Mouse (Mus musculus) liver, embryonic 16.5 days (tissue): ENCODE results near the gene Cbln3. TPM values are rescaled to one million over a fixed set of nuclear protein-coding genes. Genes with fewer than 3 reads are reported as not detected.

Experiments used
- ATAC-seq: fragments of 200-750 bp; cut with Nextera tagmentation; 2 replicates; pipeline ENCODE4 v1.8.0; 2017; ENCODE audit warnings: low read depth, mild to moderate bottlenecking, moderate number of reproducible peaks, moderate library complexity
- H3K27ac ChIP-seq: fragments of 300-500 bp; sonication (generic); 2 replicates; pipeline ENCODE4 v1.5.1; 2014; ENCODE audit warnings: mild to moderate bottlenecking, low read length
- H3K27me3 ChIP-seq: fragments of 300-500 bp; sonication (generic); 2 replicates; pipeline ENCODE4 v1.6.1; 2014; ENCODE audit warnings: low read depth, low read length, mixed read lengths; ENCODE audit not compliant: control insufficient read depth, insufficient read depth
- H3K36me3 ChIP-seq: fragments of 300-500 bp; sonication (generic); 2 replicates; pipeline ENCODE4 v1.6.1; 2014; ENCODE audit warnings: mild to moderate bottlenecking; ENCODE audit not compliant: control insufficient read depth, insufficient read depth
- H3K4me1 ChIP-seq: fragments of 300-500 bp; sonication (generic); 2 replicates; pipeline ENCODE4 v1.6.1; 2014; ENCODE audit warnings: low read depth, low read length, mixed read lengths; ENCODE audit not compliant: control insufficient read depth
- H3K4me2 ChIP-seq: fragments of 300-500 bp; sonication (generic); 2 replicates; pipeline ENCODE4 v1.6.1; 2014; ENCODE audit warnings: low read depth, low read length, mixed read lengths
- H3K4me3 ChIP-seq: fragments of 300-500 bp; sonication (generic); 2 replicates; pipeline ENCODE4 v1.5.1; 2014; ENCODE audit warnings: low read depth, mild to moderate bottlenecking, low read length
- H3K9ac ChIP-seq: fragments of 300-500 bp; sonication (generic); 2 replicates; pipeline ENCODE4 v1.6.1; 2014; ENCODE audit warnings: low read depth, low read length
- H3K9me3 ChIP-seq: fragments of 300-500 bp; sonication (generic); replicated peaks from 2 replicates; pipeline ENCODE4 v1.6.1; 2016; ENCODE audit warnings: low read length; ENCODE audit not compliant: control insufficient read depth
- WGBS: fragments of 180-500 bp; shearing (Covaris S2); extraction: QIAGEN DNeasy Blood & Tissue Kit; methylation state at CpG from one replicate; pipeline ENCODE4 v1.1.7; 2014; ENCODE audit not compliant: insufficient replicate concordance; 5-methylcytosine and 5-hydroxymethylcytosine counted together
- polyA plus RNA-seq: library from polyadenylated mRNA; unstranded; fragments of >200 nt; fragmentation: Nextera tagmentation; extraction: Ambion mirVana; gene quantifications from 2 replicates; pipeline ENCODE4 v1.2.1, GENCODE M21; 2015

Cbln3 gene
- polyA plus RNA-seq, 1 experiment from 2014 or later: 0.26 TPM

GRCm38 (mm10) chr14:55883663-55884062 lies 529 bp downstream of the Cbln3 start:
- H3K9me3 ChIP-seq: no peaks in the 10 kb centered on the region
- peaks cover 43% of the 10 kb centered on the region for H3K4me1 ChIP-seq

GRCm38 (mm10) chr14:55883149-55883661 lies 987 bp downstream of the Cbln3 start:
- H3K36me3 ChIP-seq: peaks cover 11% of the 10 kb centered on the region
- no peak overlapping the region for H3K4me3 ChIP-seq
- 83% methylated on average over 13 of the region's 13 CpGs for WGBS
- H3K27me3 ChIP-seq: no peaks in the 10 kb centered on the region
- no peak for ATAC-seq
- H3K27ac ChIP-seq: peak overlapping the region; percentile 78; the same call in 1 of the 2 replicates
- H3K4me2 ChIP-seq: no peak overlapping the region
- H3K9ac ChIP-seq: no peak overlapping the region
- peaks cover 43% of the 10 kb centered on the region for H3K4me1 ChIP-seq
- H3K9me3 ChIP-seq: no peaks in the 10 kb centered on the region

More at GRCm38 (mm10) chr14:55883663-55884062, 529 bp downstream of the Cbln3 start:
- Histone ChIP-seq H3K27ac (peak overlapping the region; percentile 0; the same call in 1 of the 2 replicates), H3K4me2 (no peak overlapping the region), H3K27me3 (no peaks in the 10 kb centered on the region), H3K9ac (no peak overlapping the region), H3K36me3 (peaks cover 16% of the 10 kb centered on the region), H3K4me3 (no peak overlapping the region)
- 74% methylated on average over 12 of the region's 12 CpGs for WGBS
- ATAC-seq: no peak

GRCm38 (mm10) chr14:55882171-55882641 lies 2.0 kb downstream of the Cbln3 start:
- Histone ChIP-seq H3K4me1 (peaks cover 43% of the 10 kb centered on the region), H3K4me2 (no peak overlapping the region), H3K27me3 (no peaks in the 10 kb centered on the region), H3K4me3 (no peak overlapping the region), H3K27ac (peak overlapping the region; percentile 78), H3K9ac (no peak overlapping the region), H3K9me3 (no peaks in the 10 kb centered on the region), H3K36me3 (peaks cover 2% of the 10 kb centered on the region)
- ATAC-seq: peak; percentile 70
- 48% methylated on average over 6 of the region's 6 CpGs for WGBS

GRCm38 (mm10) chr14:55880982-55881381 lies 3.2 kb downstream of the Cbln3 start:
- no peak overlapping the region for H3K4me3 ChIP-seq
- H3K4me2 ChIP-seq: no peak overlapping the region
- no peaks in the 10 kb centered on the region for H3K36me3 ChIP-seq
- H3K27ac ChIP-seq: no peak overlapping the region
- H3K9ac ChIP-seq: no peak overlapping the region
- no peak for ATAC-seq
- peaks cover 1% of the 10 kb centered on the region; the same call in 1 of the 2 replicates for H3K27me3 ChIP-seq
- peaks cover 33% of the 10 kb centered on the region for H3K4me1 ChIP-seq
- H3K9me3 ChIP-seq: no peaks in the 10 kb centered on the region
- 36% methylated on average over 8 of the region's 8 CpGs for WGBS

GRCm38 (mm10) chr14:55879623-55880022 lies 4.6 kb downstream of the Cbln3 start:
- H3K9me3 ChIP-seq: no peaks in the 10 kb centered on the region
- peaks cover 3% of the 10 kb centered on the region; the same call in 1 of the 2 replicates for H3K27me3 ChIP-seq
- WGBS: 20% methylated on average over 1 of the region's 1 CpGs
- ATAC-seq: no peak
- no peaks in the 10 kb centered on the region for H3K36me3 ChIP-seq
- no peak overlapping the region for H3K9ac ChIP-seq
- no peak overlapping the region for H3K4me2 ChIP-seq
- H3K4me3 ChIP-seq: no peak overlapping the region
- H3K27ac ChIP-seq: no peak overlapping the region
- peaks cover 25% of the 10 kb centered on the region for H3K4me1 ChIP-seq

GRCm38 (mm10) chr14:55878316-55878940 lies 5.8 kb downstream of the Cbln3 start:
- Histone ChIP-seq H3K27me3 (peaks cover 3% of the 10 kb centered on the region; the same call in 1 of the 2 replicates), H3K4me2 (no peak overlapping the region), H3K9ac (no peak overlapping the region), H3K9me3 (no peaks in the 10 kb centered on the region), H3K4me1 (peaks cover 18% of the 10 kb centered on the region), H3K27ac (no peak overlapping the region), H3K4me3 (no peak overlapping the region), H3K36me3 (no peaks in the 10 kb centered on the region)
- no peak for ATAC-seq
- WGBS: 8% methylated on average over 7 of the region's 7 CpGs

GRCm38 (mm10) chr14:55877469-55878315 lies 6.5 kb downstream of the Cbln3 start:
- Histone ChIP-seq H3K27ac (no peak overlapping the region), H3K27me3 (peaks cover 3% of the 10 kb centered on the region; the same call in 1 of the 2 replicates), H3K36me3 (no peaks in the 10 kb centered on the region), H3K9me3 (no peaks in the 10 kb centered on the region), H3K9ac (no peak overlapping the region), H3K4me3 (no peak overlapping the region), H3K4me2 (no peak overlapping the region), H3K4me1 (peaks cover 12% of the 10 kb centered on the region)
- no peak for ATAC-seq
- WGBS: 26% methylated on average over 14 of the region's 14 CpGs

GRCm38 (mm10) chr14:55873714-55874683 lies 10.2 kb downstream of the Cbln3 start:
- Histone ChIP-seq H3K27me3 (peaks cover 3% of the 10 kb centered on the region; the same call in 1 of the 2 replicates), H3K4me1 (peaks cover 4% of the 10 kb centered on the region), H3K27ac (no peak overlapping the region), H3K9ac (peak overlapping the region; percentile 40; the same call in 1 of the 2 replicates), H3K36me3 (no peaks in the 10 kb centered on the region), H3K9me3 (no peaks in the 10 kb centered on the region), H3K4me3 (peak overlapping the region; percentile 38), H3K4me2 (peak overlapping the region; percentile 66)
- peak; percentile 40 for ATAC-seq
- WGBS: 10% methylated on average over 30 of the region's 30 CpGs
